Mouse (Mus musculus) myocyte (in vitro differentiated cells): ENCODE results near the gene Farsb. TPM values are rescaled to one million over a fixed set of nuclear protein-coding genes. Genes with fewer than 3 reads are reported as not detected.
"Not testable (repeated sequence)": the region's sequence is repeated elsewhere in the genome, so short reads cannot be mapped to it uniquely, and the experiment has no call there.

Experiments used
- H3K27me3 ChIP-seq: one replicate; pipeline ENCODE4 v1.6.1; 2011; ENCODE audit not compliant: control insufficient read depth, insufficient read depth, insufficient read length
- H3K36me3 ChIP-seq: one replicate; pipeline ENCODE4 v1.6.1; 2011; ENCODE audit not compliant: control insufficient read depth, insufficient read depth
- H3K4me2 ChIP-seq: one replicate; pipeline ENCODE4 v1.6.1; 2011; ENCODE audit warnings: low read depth, control low read depth
- H3K4me3 ChIP-seq: one replicate; pipeline ENCODE4 v1.5.1; 2011; ENCODE audit warnings: mild to moderate bottlenecking, control low read depth, moderate library complexity
- H3K79me2 ChIP-seq: one replicate; pipeline ENCODE4 v1.6.1; 2011; ENCODE audit not compliant: control insufficient read depth, insufficient read depth
- H3ac ChIP-seq: one replicate; pipeline ENCODE4 v1.6.1; 2011; ENCODE audit not compliant: control insufficient read depth, insufficient read length
- CEBPB ChIP-seq: IDR thresholded peaks from 2 replicates; pipeline ENCODE4 v1.6.1; 2011; ENCODE audit warnings: mild to moderate bottlenecking, moderate library complexity; ENCODE audit not compliant: poor library complexity, insufficient read depth, severe bottlenecking
- E2F4 ChIP-seq: IDR thresholded peaks from one replicate; pipeline ENCODE4 v1.6.1; 2011; ENCODE audit warnings: mild to moderate bottlenecking, control low read depth, moderate library complexity; ENCODE audit not compliant: insufficient read depth
- MAX ChIP-seq: IDR thresholded peaks from one replicate; pipeline ENCODE4 v1.6.1; 2011; ENCODE audit warnings: low read depth, mild to moderate bottlenecking, control low read depth
- MYOD1 ChIP-seq, 3 experiments: IDR thresholded peaks; one replicate each; pipeline ENCODE4 v1.6.1; 2011; ENCODE audit warnings: control low read depth in 2 of 3, low read depth in 2 of 3, mild to moderate bottlenecking in 2 of 3, moderate library complexity in 1 of 3; ENCODE audit not compliant: insufficient read length in 2 of 3, control insufficient read depth in 1 of 3
- MYOG ChIP-seq, 3 experiments: IDR thresholded peaks; one replicate each; pipeline ENCODE4 v1.6.1; 2011; ENCODE audit warnings: control low read depth in 2 of 3, low read depth in 2 of 3, mild to moderate bottlenecking in 2 of 3; ENCODE audit not compliant: insufficient read length in 2 of 3, control insufficient read depth in 1 of 3, insufficient read depth in 1 of 3
- POLR2A ChIP-seq: IDR thresholded peaks from one replicate; pipeline ENCODE4 v1.6.1; 2011; ENCODE audit warnings: low read depth, mild to moderate bottlenecking, control low read depth, moderate library complexity; ENCODE audit not compliant: insufficient read length
- POLR2AphosphoS2 ChIP-seq: IDR thresholded peaks from one replicate; pipeline ENCODE4 v1.6.1; 2011; ENCODE audit warnings: low read depth, control low read depth; ENCODE audit not compliant: insufficient read length
- REST ChIP-seq: IDR thresholded peaks from one replicate; pipeline ENCODE4 v1.6.1; 2011; ENCODE audit warnings: mild to moderate bottlenecking, control low read depth, moderate library complexity; ENCODE audit not compliant: insufficient read depth, insufficient read length
- SRF ChIP-seq: IDR thresholded peaks from one replicate; pipeline ENCODE4 v1.6.1; 2011; ENCODE audit warnings: low read depth; ENCODE audit not compliant: control insufficient read depth, insufficient read length
- TCF12 ChIP-seq: IDR thresholded peaks from one replicate; pipeline ENCODE4 v1.6.1; 2011; ENCODE audit warnings: mild to moderate bottlenecking, control low read depth; ENCODE audit not compliant: poor library complexity, insufficient read depth, severe bottlenecking
- TCF3 ChIP-seq: IDR thresholded peaks from one replicate; pipeline ENCODE4 v1.6.1; 2011; ENCODE audit warnings: low read depth, control low read depth; ENCODE audit not compliant: insufficient read length
- USF1 ChIP-seq: IDR thresholded peaks from one replicate; pipeline ENCODE4 v1.6.1; 2011; ENCODE audit warnings: low read depth, mild to moderate bottlenecking, control low read depth, moderate library complexity
- polyA plus RNA-seq: library from polyadenylated mRNA; unstranded; fragments of >200 nt; fragmentation: generic; extraction: Trizol; gene quantifications from one replicate; pipeline ENCODE4 v1.2.1, GENCODE M21; 2012; ENCODE audit warnings: missing spikeins

Farsb gene
- polyA plus RNA-seq, 1 experiment = 77.5 TPM

DNA sequence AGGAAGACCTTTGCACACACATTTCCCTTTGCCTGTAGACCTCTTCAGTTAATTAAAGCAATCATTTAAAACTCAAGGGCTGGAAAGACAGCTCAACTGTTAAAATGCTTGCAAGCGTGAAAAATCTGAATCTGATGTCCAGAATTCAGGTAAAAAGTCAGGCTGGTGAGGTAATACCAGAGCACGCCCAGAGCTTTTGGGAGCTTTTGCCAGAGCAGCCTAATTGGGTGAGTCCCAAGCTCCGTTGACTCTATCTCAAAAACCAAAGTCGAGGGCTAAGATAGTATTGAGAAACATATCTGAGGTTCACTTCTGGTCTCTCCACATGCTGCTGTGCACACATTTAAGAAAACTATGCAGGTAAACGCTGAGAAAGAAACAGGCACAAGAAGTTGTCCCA is 22.2 kb upstream of the Farsb start, which contains the start of gene Mogat1:
Gene Mogat1, plus strand, starts transcription at position 130 of the 400 bp plus-strand sequence.
- no peak within 1 kb of the TSS for H3K4me3 ChIP-seq
- peaks cover 34% of the 10 kb centered on the region for H3K27me3 ChIP-seq
- H3K4me2 ChIP-seq = no peak within 1 kb of the TSS
- TF ChIP-seq USF1 (no peak), POLR2A (no peak), REST (no peak), E2F4 (no peak)
- H3K36me3 ChIP-seq = no peaks in the 10 kb centered on the region
- H3ac ChIP-seq = no peak within 1 kb of the TSS
- H3K79me2 ChIP-seq = no peaks in the 10 kb centered on the region

DNA sequence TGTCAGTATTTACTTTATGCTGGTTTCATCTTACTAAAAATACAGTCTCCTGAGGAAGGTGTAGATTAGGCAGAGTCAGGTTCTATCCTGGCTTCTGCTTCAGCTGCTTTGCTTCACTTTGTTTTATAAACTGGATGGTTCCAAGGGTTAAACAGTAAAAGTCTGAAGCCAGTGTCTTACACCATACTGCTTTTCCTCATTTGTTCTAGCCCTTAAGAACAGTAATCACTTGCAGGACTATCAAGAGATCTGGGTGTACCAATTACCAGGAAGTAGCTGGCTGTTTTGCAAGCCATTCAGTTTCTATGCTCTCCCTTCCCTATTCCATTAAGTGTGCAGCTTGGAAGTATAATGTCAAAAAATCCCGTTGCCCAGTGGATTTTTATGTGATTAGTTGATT is 18.4 kb upstream of the Farsb start:
- H3K4me2 ChIP-seq = no peak overlapping the region
- H3K36me3 ChIP-seq = no peaks in the 10 kb centered on the region
- no peaks in the 10 kb centered on the region for H3K79me2 ChIP-seq
- peaks cover 27% of the 10 kb centered on the region for H3K27me3 ChIP-seq
- H3ac ChIP-seq = no peak overlapping the region
- no peak overlapping the region for H3K4me3 ChIP-seq
- TF ChIP-seq TCF12 = no peak
- TF ChIP-seq REST = no peak
- TF ChIP-seq CEBPB = no peak
- TF ChIP-seq TCF3 = no peak
- no peak for TF ChIP-seq MYOG (IDR thresholded peaks at IDR 0.05; ENCODE audit: control insufficient read depth in 1 of 3, insufficient read depth in 1 of 3, insufficient read length in 2 of 3, low read depth in 2 of 3)
- no peak for TF ChIP-seq POLR2AphosphoS2
- TF ChIP-seq SRF = no peak
- TF ChIP-seq MYOD1 (IDR thresholded peaks at IDR 0.05; ENCODE audit: control insufficient read depth in 1 of 3, insufficient read length in 2 of 3, low read depth in 2 of 3) = no peak
- no peak for TF ChIP-seq E2F4
- TF ChIP-seq POLR2A = no peak
- TF ChIP-seq MAX = no peak
- no peak for TF ChIP-seq USF1

DNA sequence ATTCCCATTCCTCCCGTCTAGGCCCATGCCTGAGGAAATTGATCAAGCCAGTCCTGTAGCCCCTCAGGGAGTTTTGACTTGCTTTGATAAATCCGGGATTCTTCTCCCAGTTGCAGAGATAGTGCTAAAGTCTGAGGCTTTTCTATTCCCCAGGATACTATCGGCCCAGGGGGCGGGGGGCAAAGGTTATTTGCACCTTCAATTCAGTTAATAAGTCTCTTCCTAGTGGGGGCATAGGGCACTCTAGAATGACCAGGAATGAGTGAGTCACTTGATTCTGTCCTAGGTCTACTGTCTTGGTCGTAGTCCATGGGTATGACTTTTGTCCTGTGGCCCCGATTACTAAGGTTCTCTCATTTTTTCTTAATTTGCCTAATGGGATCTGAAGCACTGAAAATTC is 13.8 kb upstream of the Farsb start:
- Histone ChIP-seq H3K4me2 (no peak overlapping the region), H3K27me3 (peaks cover 12% of the 10 kb centered on the region), H3K4me3 (no peak overlapping the region), H3K36me3 (no peaks in the 10 kb centered on the region), H3ac (no peak overlapping the region), H3K79me2 (no peaks in the 10 kb centered on the region)
- TF ChIP-seq MYOG (IDR thresholded peaks at IDR 0.05; ENCODE audit: control insufficient read depth in 1 of 3, insufficient read depth in 1 of 3, insufficient read length in 2 of 3, low read depth in 2 of 3) (no peak), CEBPB (no peak), TCF3 (no peak), REST (no peak), POLR2AphosphoS2 (no peak), POLR2A (no peak), USF1 (no peak), E2F4 (no peak), MYOD1 (IDR thresholded peaks at IDR 0.05; ENCODE audit: control insufficient read depth in 1 of 3, insufficient read length in 2 of 3, low read depth in 2 of 3) (no peak), TCF12 (no peak), MAX (no peak), SRF (no peak)

DNA sequence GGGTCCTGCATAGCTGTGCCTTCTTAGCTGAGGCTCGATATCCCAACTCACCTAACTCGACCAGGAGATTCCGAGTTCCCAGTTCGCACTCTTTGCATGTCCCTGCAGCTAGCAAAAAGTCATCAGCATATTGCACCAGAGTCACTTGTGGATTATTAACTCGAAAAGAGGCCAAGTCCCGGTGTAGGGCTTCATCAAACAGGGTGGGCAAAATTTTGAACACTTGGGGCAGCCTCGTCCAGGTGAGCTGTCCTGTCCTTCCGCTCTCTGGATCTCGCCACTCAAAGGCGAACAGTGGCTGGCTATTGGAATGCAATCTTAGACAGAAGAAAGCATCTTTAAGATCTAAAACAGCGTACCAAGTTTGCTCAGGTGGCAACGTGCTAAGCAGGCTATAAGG is 13.2 kb upstream of the Farsb start:
- not testable (repeated sequence) for H3K79me2 ChIP-seq, H3K4me2 ChIP-seq

DNA sequence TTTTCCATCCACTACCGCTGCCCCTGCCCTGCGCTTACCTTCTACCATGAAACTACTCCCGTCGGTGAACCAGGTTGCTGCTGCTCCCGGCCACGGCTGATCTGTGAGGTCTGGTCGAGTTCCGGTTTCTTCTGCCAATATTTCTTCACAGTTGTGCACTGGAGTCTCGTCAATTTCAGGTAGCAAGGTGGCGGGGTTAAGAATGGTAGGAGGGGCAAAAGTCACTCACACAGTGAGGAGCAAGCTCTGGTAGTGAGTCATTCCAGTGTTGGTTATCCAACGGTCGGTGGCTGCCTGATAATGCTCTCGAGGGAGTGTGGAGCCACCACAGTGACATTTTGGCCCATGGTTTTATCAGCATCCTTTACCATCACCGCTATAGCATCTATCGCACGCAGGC is 12.3 kb upstream of the Farsb start:
- TF ChIP-seq POLR2AphosphoS2 (no peak), TCF3 (no peak), CEBPB (no peak), REST (no peak), USF1 (no peak), MAX (no peak), SRF (no peak), MYOD1 (IDR thresholded peaks at IDR 0.05; ENCODE audit: control insufficient read depth in 1 of 3, insufficient read length in 2 of 3, low read depth in 2 of 3) (no peak), POLR2A (no peak), MYOG (IDR thresholded peaks at IDR 0.05; ENCODE audit: control insufficient read depth in 1 of 3, insufficient read depth in 1 of 3, insufficient read length in 2 of 3, low read depth in 2 of 3) (no peak), TCF12 (no peak), E2F4 (no peak)
- H3K4me3 ChIP-seq = no peak overlapping the region
- no peaks in the 10 kb centered on the region for H3K79me2 ChIP-seq
- no peaks in the 10 kb centered on the region for H3K36me3 ChIP-seq
- no peak overlapping the region for H3K4me2 ChIP-seq
- no peak overlapping the region for H3ac ChIP-seq
- peaks cover 11% of the 10 kb centered on the region for H3K27me3 ChIP-seq

More for the DNA sequence above, 13.2 kb upstream of the Farsb start:
- H3ac ChIP-seq, H3K27me3 ChIP-seq, H3K36me3 ChIP-seq, H3K4me3 ChIP-seq: not testable (repeated sequence)
